Mouse (Mus musculus) heart, embryonic 16.5 days (tissue): ENCODE measurements around the gene Elavl2. TPM values are rescaled to one million over a fixed set of nuclear protein-coding genes. Genes with fewer than 3 reads are reported as not detected.
A peak's percentile ranks its signal among the peaks of the same experiment; 100 is the strongest.

Experiments used
- ATAC-seq: fragments of 200-750 bp; cut with Nextera tagmentation; replicated peaks from 2 replicates; pipeline ENCODE4 v1.8.0; 2017; ENCODE audit warnings: moderate number of reproducible peaks; ENCODE audit not compliant: insufficient read depth, low FRiP score; ENCODE audit errors: extremely low read depth
- H3K27ac ChIP-seq: fragments of 300-500 bp; sonication (generic); 2 replicates; pipeline ENCODE4 v1.5.1; 2014; ENCODE audit warnings: mild to moderate bottlenecking, low read length, control low read depth, moderate library complexity
- H3K27me3 ChIP-seq: fragments of 300-500 bp; sonication (generic); 2 replicates; pipeline ENCODE4 v1.6.1; 2014; ENCODE audit warnings: low read length, mixed read lengths; ENCODE audit not compliant: control insufficient read depth, insufficient read depth
- H3K36me3 ChIP-seq: fragments of 300-500 bp; sonication (generic); 2 replicates; pipeline ENCODE4 v1.6.1; 2014; ENCODE audit not compliant: control insufficient read depth, insufficient read depth
- H3K4me1 ChIP-seq: fragments of 300-500 bp; sonication (generic); 2 replicates; pipeline ENCODE4 v1.6.1; 2014; ENCODE audit warnings: low read length, mixed read lengths; ENCODE audit not compliant: control insufficient read depth, insufficient read depth
- H3K4me2 ChIP-seq: fragments of 300-500 bp; sonication (generic); 2 replicates; pipeline ENCODE4 v1.6.1; 2014; ENCODE audit warnings: low read depth, mild to moderate bottlenecking, control low read depth, low read length
- H3K4me3 ChIP-seq: fragments of 300-500 bp; sonication (generic); 2 replicates; pipeline ENCODE4 v1.5.1; 2014; ENCODE audit warnings: mild to moderate bottlenecking, control low read depth, low read length
- H3K9ac ChIP-seq: fragments of 300-500 bp; sonication (generic); 2 replicates; pipeline ENCODE4 v1.6.1; 2014; ENCODE audit warnings: low read length, control low read depth
- H3K9me3 ChIP-seq: fragments of 300-500 bp; sonication (generic); replicated peaks from 2 replicates; pipeline ENCODE4 v1.6.1; 2016; ENCODE audit warnings: low read length; ENCODE audit not compliant: control insufficient read depth
- WGBS: fragments of 180-500 bp; shearing (Covaris S2); extraction: QIAGEN DNeasy Blood & Tissue Kit; methylation state at CpG from one replicate; pipeline ENCODE4 v1.1.7; 2014; 5-methylcytosine and 5-hydroxymethylcytosine counted together
- polyA plus RNA-seq: library from polyadenylated mRNA; unstranded; fragments of >200 nt; fragmentation: Nextera tagmentation; extraction: Ambion mirVana; gene quantifications from 2 replicates; pipeline ENCODE4 v1.2.1, GENCODE M21; 2015

Elavl2 gene
- polyA plus RNA-seq, 1 experiment from 2014 or later: 1.9 TPM

DNA sequence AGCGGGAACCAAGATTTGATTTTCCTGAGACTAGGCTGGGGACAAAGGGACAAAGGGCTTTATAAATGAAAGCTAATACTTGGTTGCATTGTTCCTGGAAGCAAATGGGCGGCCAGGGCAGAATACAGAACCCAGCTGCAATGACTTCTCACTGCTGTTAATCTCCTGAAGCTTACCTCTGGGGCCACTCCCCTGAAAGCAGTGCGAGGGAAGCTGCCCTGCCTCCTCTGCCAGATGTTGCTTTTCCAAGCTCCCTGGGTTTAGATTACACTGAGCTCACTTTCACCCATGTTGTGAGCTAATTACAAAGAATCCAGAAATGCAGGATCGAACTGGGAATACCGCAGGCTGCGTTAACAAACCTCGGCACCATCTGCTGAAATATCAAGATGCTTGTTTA is 163.6 kb downstream of the Elavl2 start:
- Histone ChIP-seq H3K4me2 (no peak overlapping the region), H3K9ac (no peak overlapping the region), H3K9me3 (no peaks in the 10 kb centered on the region), H3K27ac (no peak overlapping the region), H3K27me3 (no peaks in the 10 kb centered on the region), H3K36me3 (no peaks in the 10 kb centered on the region), H3K4me1 (no peaks in the 10 kb centered on the region), H3K4me3 (no peak overlapping the region)
- no peak for ATAC-seq
- WGBS: 44% methylated on average over 7 of the region's 7 CpGs

DNA sequence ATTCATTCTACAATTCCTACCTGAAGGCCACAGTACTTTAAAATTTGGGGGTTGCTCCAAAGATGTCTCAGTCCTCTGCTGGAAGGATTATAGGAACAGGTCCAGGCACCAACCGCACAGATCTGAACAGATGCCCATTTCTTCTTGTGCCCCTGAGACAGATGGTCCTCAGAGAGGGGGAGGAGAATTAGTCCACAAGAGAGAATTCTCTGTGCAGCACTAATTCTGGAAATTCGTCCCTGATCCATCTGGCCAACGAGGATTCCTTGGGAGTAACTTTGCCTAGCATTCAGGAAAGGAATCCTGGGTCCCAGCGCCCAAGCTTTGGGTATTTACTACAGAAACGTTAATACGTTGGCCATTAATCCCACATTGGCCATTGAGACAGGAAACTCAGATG is 165.6 kb downstream of the Elavl2 start:
- no peak overlapping the region for H3K27ac ChIP-seq
- H3K4me2 ChIP-seq: no peak overlapping the region
- ATAC-seq: no peak
- H3K9me3 ChIP-seq: no peaks in the 10 kb centered on the region
- H3K4me3 ChIP-seq: no peak overlapping the region
- no peaks in the 10 kb centered on the region for H3K4me1 ChIP-seq
- WGBS: 76% methylated on average over 6 of the region's 6 CpGs
- H3K9ac ChIP-seq: no peak overlapping the region
- no peaks in the 10 kb centered on the region for H3K27me3 ChIP-seq
- no peaks in the 10 kb centered on the region for H3K36me3 ChIP-seq

GRCm38 (mm10) chr4:91233599-91233998 is 167.0 kb downstream of the Elavl2 start:
- 82% methylated on average over 6 of the region's 6 CpGs for WGBS
- H3K4me1 ChIP-seq: no peaks in the 10 kb centered on the region
- no peak overlapping the region for H3K9ac ChIP-seq
- no peak overlapping the region for H3K4me2 ChIP-seq
- ATAC-seq: no peak
- no peaks in the 10 kb centered on the region for H3K9me3 ChIP-seq
- no peaks in the 10 kb centered on the region for H3K36me3 ChIP-seq
- H3K27me3 ChIP-seq: no peaks in the 10 kb centered on the region
- no peak overlapping the region for H3K27ac ChIP-seq
- H3K4me3 ChIP-seq: no peak overlapping the region

DNA sequence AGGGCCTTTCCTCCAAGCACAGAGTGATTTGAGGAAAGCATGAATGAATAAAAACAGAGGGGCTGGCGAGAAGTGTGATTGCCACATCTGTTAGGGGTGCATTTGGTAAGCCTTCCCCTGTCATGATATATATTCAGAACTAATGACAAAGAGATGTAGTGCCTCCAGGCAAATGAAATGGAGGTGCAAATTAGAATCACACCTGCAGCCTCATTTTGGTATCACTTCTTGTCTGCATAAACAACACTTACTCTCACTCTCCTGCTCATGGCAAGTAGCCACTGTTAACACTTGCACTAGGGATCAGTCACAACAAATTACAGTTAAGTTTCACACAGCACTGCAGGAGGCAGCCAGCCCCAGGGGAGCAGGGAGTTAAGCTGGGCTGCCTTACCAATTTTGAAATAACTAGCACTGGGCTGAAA is 170.1 kb downstream of the Elavl2 start:
- Histone ChIP-seq H3K27ac (no peak overlapping the region), H3K36me3 (no peaks in the 10 kb centered on the region), H3K27me3 (no peaks in the 10 kb centered on the region), H3K4me1 (no peaks in the 10 kb centered on the region), H3K9me3 (no peaks in the 10 kb centered on the region), H3K4me3 (no peak overlapping the region), H3K4me2 (no peak overlapping the region), H3K9ac (no peak overlapping the region)
- 56% methylated on average over 1 of the region's 1 CpGs for WGBS
- ATAC-seq: no peak

- no peaks in the 10 kb centered on the region for H3K36me3 ChIP-seq
- H3K4me2 ChIP-seq: no peak overlapping the region
- no peaks in the 10 kb centered on the region for H3K4me1 ChIP-seq
- no peak overlapping the region for H3K9ac ChIP-seq
- H3K9me3 ChIP-seq: no peaks in the 10 kb centered on the region
- no peak for ATAC-seq
- H3K27me3 ChIP-seq: no peaks in the 10 kb centered on the region
- WGBS: 72% methylated on average over 3 of the region's 3 CpGs
- H3K27ac ChIP-seq: no peak overlapping the region
- no peak overlapping the region for H3K4me3 ChIP-seq
Observed at GRCm38 (mm10) chr4:91228341-91228740, 172.2 kb downstream of the Elavl2 start.

GRCm38 (mm10) chr4:91223811-91224210 is 176.8 kb downstream of the Elavl2 start:
- WGBS: 66% methylated on average over 4 of the region's 4 CpGs
- H3K27me3 ChIP-seq: no peaks in the 10 kb centered on the region
- H3K9me3 ChIP-seq: no peaks in the 10 kb centered on the region
- no peak for ATAC-seq
- no peak overlapping the region for H3K9ac ChIP-seq
- no peak overlapping the region for H3K27ac ChIP-seq
- H3K4me3 ChIP-seq: no peak overlapping the region
- no peaks in the 10 kb centered on the region for H3K4me1 ChIP-seq
- H3K36me3 ChIP-seq: no peaks in the 10 kb centered on the region
- no peak overlapping the region for H3K4me2 ChIP-seq

DNA sequence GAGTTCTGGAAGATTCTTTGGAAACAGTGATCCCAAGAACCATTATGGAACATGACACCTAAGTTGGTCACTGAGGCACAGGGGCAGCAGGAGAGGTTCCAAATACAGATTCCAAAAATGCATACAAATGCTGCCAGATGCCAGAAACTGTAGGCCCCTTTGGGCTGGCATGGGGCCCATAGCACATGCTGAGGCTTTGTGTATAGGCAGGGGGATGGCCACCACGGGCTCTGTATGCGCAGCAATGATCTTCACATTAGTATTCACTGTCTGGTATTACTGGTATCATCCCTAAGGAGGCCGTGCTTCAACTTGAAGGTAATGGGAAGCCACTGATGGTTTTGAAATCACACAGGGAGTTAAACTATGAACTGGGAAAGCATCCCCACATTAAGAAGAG is 181.3 kb downstream of the Elavl2 start:
- Histone ChIP-seq H3K9me3 (no peaks in the 10 kb centered on the region), H3K9ac (no peak overlapping the region), H3K4me2 (no peak overlapping the region), H3K27me3 (no peaks in the 10 kb centered on the region), H3K4me1 (no peaks in the 10 kb centered on the region), H3K36me3 (no peaks in the 10 kb centered on the region), H3K27ac (no peak overlapping the region), H3K4me3 (no peak overlapping the region)
- no peak for ATAC-seq
- 87% methylated on average over 3 of the region's 3 CpGs for WGBS

DNA sequence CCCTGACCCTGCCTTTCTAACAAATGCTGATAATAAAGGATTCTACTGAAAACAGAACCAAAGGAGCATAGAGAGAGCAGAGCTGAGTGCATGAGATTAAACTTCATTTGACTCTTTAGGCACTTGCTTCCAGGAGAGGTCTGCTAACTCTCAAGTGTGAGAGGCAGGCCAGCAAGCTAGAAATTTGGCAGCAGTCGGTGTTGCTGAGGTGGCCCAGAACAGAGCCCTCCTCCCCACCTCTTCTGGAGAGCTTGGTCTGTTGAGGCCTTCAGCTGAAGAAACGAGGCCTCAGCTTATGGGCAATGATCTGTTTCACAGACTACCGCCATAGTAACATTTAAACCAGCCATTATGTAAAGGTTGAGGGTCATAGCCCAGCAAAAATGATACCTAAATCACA is 186.7 kb downstream of the Elavl2 start:
- Histone ChIP-seq H3K4me2 (no peak overlapping the region), H3K27me3 (no peaks in the 10 kb centered on the region), H3K4me3 (no peak overlapping the region), H3K4me1 (peaks cover 3% of the 10 kb centered on the region; the same call in 1 of the 2 replicates), H3K36me3 (no peaks in the 10 kb centered on the region), H3K27ac (no peak overlapping the region), H3K9ac (no peak overlapping the region), H3K9me3 (no peaks in the 10 kb centered on the region)
- ATAC-seq: peak; percentile 72
- WGBS: 41% methylated on average over 3 of the region's 3 CpGs

GRCm38 (mm10) chr4:91208415-91209292 is 191.9 kb downstream of the Elavl2 start:
- WGBS: 48% methylated on average over 6 of the region's 6 CpGs
- H3K4me1 ChIP-seq: peaks cover 1% of the 10 kb centered on the region; the same call in 1 of the 2 replicates
- no peak overlapping the region for H3K4me3 ChIP-seq
- no peak for ATAC-seq
- no peaks in the 10 kb centered on the region for H3K27me3 ChIP-seq
- no peak overlapping the region for H3K4me2 ChIP-seq
- no peaks in the 10 kb centered on the region for H3K9me3 ChIP-seq
- H3K36me3 ChIP-seq: no peaks in the 10 kb centered on the region
- no peak overlapping the region for H3K9ac ChIP-seq
- no peak overlapping the region for H3K27ac ChIP-seq
